Mouse (Mus musculus): ENCODE measurements around the gene Fam43b.

DNA sequence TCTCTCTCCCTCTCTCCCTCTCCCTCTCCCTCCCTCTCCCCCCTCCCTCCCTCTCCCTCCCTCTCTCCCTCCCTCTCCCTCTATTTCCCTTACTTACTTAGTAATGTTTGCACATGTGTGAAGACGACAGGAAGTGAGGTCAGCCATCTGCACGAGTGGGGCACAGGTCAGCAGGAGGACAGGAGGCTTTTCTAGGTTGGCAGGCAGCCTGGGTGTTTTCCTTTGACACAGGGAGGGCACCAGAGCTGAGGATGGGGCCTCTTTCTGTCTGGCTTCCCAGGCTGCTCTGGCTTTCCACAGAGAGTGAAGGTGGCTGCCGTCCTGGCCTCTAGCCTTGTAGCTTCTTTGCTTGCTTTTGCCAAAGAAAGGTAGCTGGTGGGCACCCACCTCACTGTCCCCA is 43.7 kb upstream of the Fam43b start:
- no peak for TF ChIP-seq CTCF (IDR thresholded peaks at IDR 0.05)
- no peak for TF ChIP-seq EP300 (IDR thresholded peaks at IDR 0.05)
